Mouse (Mus musculus) cortical plate, adult 2 months (tissue): ENCODE results near the gene Cga.

Source experiments
- CTCF ChIP-seq: fragments of 200-500 bp; IDR thresholded peaks from 2 replicates; pipeline ENCODE4 v1.5.1; 2011; ENCODE audit warnings: mild to moderate bottlenecking, control low read depth, low read length; ENCODE audit not compliant: insufficient read depth; ENCODE audit errors: extremely low read depth
- POLR2A ChIP-seq: fragments of 200-500 bp; IDR thresholded peaks from 2 replicates; pipeline ENCODE4 v1.6.1; 2011; ENCODE audit warnings: mild to moderate bottlenecking, low read length, control low read depth; ENCODE audit not compliant: insufficient read depth; ENCODE audit errors: extremely low read depth

DNA sequence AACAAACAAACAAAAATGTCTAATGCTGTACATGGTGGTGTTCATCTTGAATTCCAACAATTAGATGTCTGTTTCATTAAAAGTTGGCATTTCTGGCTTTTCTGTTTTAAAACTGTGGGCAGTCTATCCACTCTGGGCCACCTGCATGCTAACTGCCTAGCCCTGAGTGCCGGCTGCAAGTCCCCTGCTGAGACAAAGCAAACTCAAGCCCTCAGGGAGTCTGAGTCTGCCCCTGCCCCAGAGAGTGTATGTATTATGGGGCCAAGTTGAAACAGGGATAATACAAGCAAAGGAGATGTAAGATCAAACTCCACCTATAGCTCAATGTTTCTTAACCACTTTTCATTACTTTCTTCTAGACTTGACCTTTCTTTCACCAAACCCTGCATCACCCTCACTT, 37.6 kb upstream of the Cga start:
- no peak for TF ChIP-seq CTCF
- TF ChIP-seq POLR2A: no peak
